Comparison of ENCODE assay signal across 7 mouse cellular contexts in genomic region chr7:25246079-25246758, GRCm38 (mm10). TPM values are rescaled to one million over a fixed set of nuclear protein-coding genes. Genes with fewer than 3 reads are reported as not detected.
A peak's percentile ranks its signal among the peaks of the same experiment; 100 is the strongest.
DNase-seq lines count a peak whose midpoint lies in the region; ATAC-seq and TF ChIP-seq lines count a peak whose summit lies in the region.

No protein-coding gene starts in this region.

- H3K36me3 ChIP-seq in thymus, adult 2 months (ENCODE audit: control insufficient read depth, insufficient read depth, low read length): no peaks in the 10 kb centered on the region
- H3K36me3 ChIP-seq in forebrain, embryonic 11.5 days (ENCODE audit: control insufficient read depth, insufficient read depth, low read length): peaks cover 12% of the 10 kb centered on the region
- H3K36me3 ChIP-seq in hindbrain, postnatal 0 days (ENCODE audit: insufficient read depth, low read length): no peaks in the 10 kb centered on the region
- no peaks in the 10 kb centered on the region for H3K36me3 ChIP-seq in midbrain, embryonic 16.5 days (ENCODE audit: control insufficient read depth, insufficient read depth, low read length)

- intact Hi-C loops in left cerebral cortex, postnatal 4 days (cut with DNase I): no loop called here

- no peak for TF ChIP-seq POLR2A in thymus, adult 2 months (IDR thresholded peaks at IDR 0.05; ENCODE audit: control insufficient read depth, extremely low read depth, insufficient read depth, low read length, poor library complexity)

- no peak for ATAC-seq in forebrain, embryonic 11.5 days (replicated peaks; ENCODE audit: low FRiP score)
- no peak for ATAC-seq in hindbrain, postnatal 0 days
- no peak for ATAC-seq in midbrain, embryonic 16.5 days

- H3K9ac ChIP-seq in forebrain, embryonic 11.5 days (ENCODE audit: low read length): no peak overlapping the region
- H3K9ac ChIP-seq in hindbrain, postnatal 0 days (replicated peaks; ENCODE audit: low read length): no peak overlapping the region
- H3K9ac ChIP-seq in midbrain, embryonic 16.5 days (ENCODE audit: low read depth, low read length): 0 out of 2 replicates have a peak overlapping the region, but pooled peaks have one; percentile 41

- H3K27me3 ChIP-seq in thymus, adult 2 months (ENCODE audit: control insufficient read depth, insufficient read depth, low read length): no peaks in the 10 kb centered on the region
- no peaks in the 10 kb centered on the region for H3K27me3 ChIP-seq in forebrain, embryonic 11.5 days (ENCODE audit: control insufficient read depth, insufficient read depth, low read length)
- H3K27me3 ChIP-seq in hindbrain, postnatal 0 days (ENCODE audit: insufficient read depth, low read length): no peaks in the 10 kb centered on the region
- H3K27me3 ChIP-seq in midbrain, embryonic 16.5 days (ENCODE audit: control insufficient read depth, insufficient read depth, low read depth, low read length): no peaks in the 10 kb centered on the region

- TF ChIP-seq CTCF in thymus, adult 2 months (IDR thresholded peaks at IDR 0.05; ENCODE audit: borderline replicate concordance, control insufficient read depth, extremely low read depth, insufficient read depth, low read length, poor library complexity): no peak
- TF ChIP-seq CTCF in hindbrain, postnatal 0 days (IDR thresholded peaks at IDR 0.05; ENCODE audit: low read depth): no peak

- H3K27ac ChIP-seq in thymus, adult 2 months (ENCODE audit: control insufficient read depth, insufficient read depth, low read length): no peak overlapping the region
- H3K27ac ChIP-seq in forebrain, embryonic 11.5 days (ENCODE audit: low read depth, low read length): no peak overlapping the region
- peak overlapping the region; percentile 87 for H3K27ac ChIP-seq in hindbrain, postnatal 0 days
- peak overlapping the region; percentile 75; the same call in 1 of the 2 replicates for H3K27ac ChIP-seq in midbrain, embryonic 16.5 days (ENCODE audit: low read length)

- H3K4me1 ChIP-seq in thymus, adult 2 months (replicated peaks; ENCODE audit: control insufficient read depth, insufficient read depth, low read length): peaks cover 34% of the 10 kb centered on the region
- peaks cover 27% of the 10 kb centered on the region for H3K4me1 ChIP-seq in forebrain, embryonic 11.5 days (replicated peaks; ENCODE audit: control insufficient read depth, insufficient read depth, low read length)
- H3K4me1 ChIP-seq in hindbrain, postnatal 0 days (ENCODE audit: insufficient read depth, low read length): peaks cover 10% of the 10 kb centered on the region
- peaks cover 43% of the 10 kb centered on the region for H3K4me1 ChIP-seq in midbrain, embryonic 16.5 days (ENCODE audit: control insufficient read depth, insufficient read depth, low read length)

- 53% methylated on average over 20 of the region's 20 CpGs for WGBS in thymus, adult 2 months
- WGBS in forebrain, embryonic 11.5 days: 86% methylated on average over 20 of the region's 20 CpGs
- 48% methylated on average over 20 of the region's 20 CpGs for WGBS in hindbrain, postnatal 0 days
- WGBS in midbrain, embryonic 16.5 days: 71% methylated on average over 20 of the region's 20 CpGs

- H3K9me3 ChIP-seq in forebrain, embryonic 11.5 days (ENCODE audit: control insufficient read depth, low read length): no peaks in the 10 kb centered on the region
- no peaks in the 10 kb centered on the region for H3K9me3 ChIP-seq in hindbrain, postnatal 0 days (ENCODE audit: low read length)
- H3K9me3 ChIP-seq in midbrain, embryonic 16.5 days (replicated peaks; ENCODE audit: control insufficient read depth, low read length, poor library complexity, severe bottlenecking): no peaks in the 10 kb centered on the region

- peak; percentile 18 for DNase-seq in thymus, postnatal 14 days
- no peak for DNase-seq in thymus, adult 2 months
- peak; percentile 53 for DNase-seq in forebrain, embryonic 11.5 days (ENCODE audit: low spot score)
- DNase-seq in hindbrain, postnatal 0 days (ENCODE audit: low spot score): peak; percentile 57
- peak; percentile 78 for DNase-seq in left cerebral cortex, postnatal 4 days
- no peak for DNase-seq in yolk sac, embryonic 10.5 days (ENCODE audit: low spot score)

- H3K4me2 ChIP-seq in forebrain, embryonic 11.5 days (ENCODE audit: low read depth, low read length, severe bottlenecking): no peak overlapping the region; the same call in 1 of the 2 replicates
- peak overlapping the region; percentile 92 for H3K4me2 ChIP-seq in hindbrain, postnatal 0 days (ENCODE audit: low read depth, low read length)
- peak overlapping the region; percentile 97 for H3K4me2 ChIP-seq in midbrain, embryonic 16.5 days (ENCODE audit: low read length)

- H3K4me3 ChIP-seq in thymus, adult 2 months (ENCODE audit: control insufficient read depth, insufficient read depth, low read length): no peak overlapping the region
- H3K4me3 ChIP-seq in forebrain, embryonic 11.5 days (ENCODE audit: low read depth, low read length): no peak overlapping the region
- 0 out of 2 replicates have a peak overlapping the region, but pooled peaks have one; percentile 7 for H3K4me3 ChIP-seq in hindbrain, postnatal 0 days (ENCODE audit: low read length)
- peak overlapping the region; percentile 2; the same call in 1 of the 2 replicates for H3K4me3 ChIP-seq in midbrain, embryonic 16.5 days (ENCODE audit: low read depth, low read length)

RNA-seq across cellular contexts. Expression of gene Erf, which starts 4.3 kb away (rescaled TPM):
- 59.4 and 60.4 TPM in 2 replicates for polyA plus RNA-seq in thymus, adult 2 months (2012; rRNA removed)
- polyA plus RNA-seq in forebrain, embryonic 11.5 days (2014; fragmentation: Nextera tagmentation; extraction: Ambion mirVana): 14.6 and 17.5 TPM in 2 replicates
- 19.0 and 20.8 TPM in 2 replicates for total RNA-seq in hindbrain, postnatal 0 days (2014; rRNA removed)
- 3.0 and 3.7 TPM in 2 replicates for polyA plus RNA-seq in hindbrain, postnatal 0 days (2015; fragmentation: Nextera tagmentation; extraction: Ambion mirVana)
- 10 to 100 TPM; 29.4 to 36.1 TPM for total RNA-seq in left cerebral cortex, postnatal 4 days (2021)
- polyA plus RNA-seq in midbrain, embryonic 16.5 days (2015; fragmentation: Nextera tagmentation; extraction: Ambion mirVana): 2.3 and 2.8 TPM in 2 replicates

RNA-seq across cellular contexts. Expression of gene Gsk3a, which starts 8.6 kb away (rescaled TPM):
- 332 and 343 TPM in 2 replicates for polyA plus RNA-seq in thymus, adult 2 months (2012; rRNA removed)
- 14.0 and 16.6 TPM in 2 replicates for polyA plus RNA-seq in forebrain, embryonic 11.5 days (2014; fragmentation: Nextera tagmentation; extraction: Ambion mirVana)
- total RNA-seq in hindbrain, postnatal 0 days (2014; rRNA removed): 151 and 160 TPM in 2 replicates
- polyA plus RNA-seq in hindbrain, postnatal 0 days (2015; fragmentation: Nextera tagmentation; extraction: Ambion mirVana): 17.5 and 19.8 TPM in 2 replicates
- 100 to 1,000 TPM; 195 to 197 TPM for total RNA-seq in left cerebral cortex, postnatal 4 days (2021)
- 16.2 and 17.8 TPM in 2 replicates for polyA plus RNA-seq in midbrain, embryonic 16.5 days (2015; fragmentation: Nextera tagmentation; extraction: Ambion mirVana)

RNA-seq across cellular contexts. Expression of gene Cic, which starts 21.3 kb away (rescaled TPM):
- 270 and 297 TPM in 2 replicates for polyA plus RNA-seq in thymus, adult 2 months (2012; rRNA removed)
- 40.3 and 44.2 TPM in 2 replicates for polyA plus RNA-seq in forebrain, embryonic 11.5 days (2014; fragmentation: Nextera tagmentation; extraction: Ambion mirVana)
- 153 and 155 TPM in 2 replicates for total RNA-seq in hindbrain, postnatal 0 days (2014; rRNA removed)
- polyA plus RNA-seq in hindbrain, postnatal 0 days (2015; fragmentation: Nextera tagmentation; extraction: Ambion mirVana): 28.2 and 30.6 TPM in 2 replicates
- total RNA-seq in left cerebral cortex, postnatal 4 days (2021): 100 to 1,000 TPM; 324 to 333 TPM
- 33.8 and 38.8 TPM in 2 replicates for polyA plus RNA-seq in midbrain, embryonic 16.5 days (2015; fragmentation: Nextera tagmentation; extraction: Ambion mirVana)

RNA-seq across cellular contexts. Expression of gene Zfp526, which starts 25.0 kb away (rescaled TPM):
- 38.2 and 46.5 TPM in 2 replicates for polyA plus RNA-seq in thymus, adult 2 months (2012; rRNA removed)
- polyA plus RNA-seq in forebrain, embryonic 11.5 days (2014; fragmentation: Nextera tagmentation; extraction: Ambion mirVana): 3.5 and 3.8 TPM in 2 replicates
- 9.6 and 10.1 TPM in 2 replicates for total RNA-seq in hindbrain, postnatal 0 days (2014; rRNA removed)
- polyA plus RNA-seq in hindbrain, postnatal 0 days (2015; fragmentation: Nextera tagmentation; extraction: Ambion mirVana): 0.66 and 0.85 TPM in 2 replicates
- 1 to 10 TPM; 6.5 to 7.8 TPM for total RNA-seq in left cerebral cortex, postnatal 4 days (2021)
- 1.7 TPM in 2 replicates for polyA plus RNA-seq in midbrain, embryonic 16.5 days (2015; fragmentation: Nextera tagmentation; extraction: Ambion mirVana)

RNA-seq across cellular contexts. Expression of gene Dedd2, which starts 25.8 kb away (rescaled TPM):
- polyA plus RNA-seq in thymus, adult 2 months (2012; rRNA removed): 93.6 and 102 TPM in 2 replicates
- 11.2 TPM in 2 replicates for polyA plus RNA-seq in forebrain, embryonic 11.5 days (2014; fragmentation: Nextera tagmentation; extraction: Ambion mirVana)
- 22.5 and 31.7 TPM in 2 replicates for total RNA-seq in hindbrain, postnatal 0 days (2014; rRNA removed)
- 19.8 and 20.2 TPM in 2 replicates for polyA plus RNA-seq in hindbrain, postnatal 0 days (2015; fragmentation: Nextera tagmentation; extraction: Ambion mirVana)
- 10 to 100 TPM; 15.1 to 16.8 TPM for total RNA-seq in left cerebral cortex, postnatal 4 days (2021)
- polyA plus RNA-seq in midbrain, embryonic 16.5 days (2015; fragmentation: Nextera tagmentation; extraction: Ambion mirVana): 14.1 and 14.6 TPM in 2 replicates

Comparison
In these comparisons a context has a peak if more than half of its experiments do, and no peak if none do; other contexts are left out.
1. DNase-seq: peak in thymus, postnatal 14 days (single experiment), forebrain, embryonic 11.5 days (single experiment), hindbrain, postnatal 0 days (single experiment) and left cerebral cortex, postnatal 4 days (single experiment); none in thymus, adult 2 months (single experiment) and yolk sac, embryonic 10.5 days (single experiment).
2. H3K27ac ChIP-seq: peak in hindbrain, postnatal 0 days (single experiment) and midbrain, embryonic 16.5 days (single experiment); none in thymus, adult 2 months (single experiment) and forebrain, embryonic 11.5 days (single experiment).
3. H3K4me3 ChIP-seq: peak in hindbrain, postnatal 0 days (single experiment) and midbrain, embryonic 16.5 days (single experiment); none in thymus, adult 2 months (single experiment) and forebrain, embryonic 11.5 days (single experiment).
4. RNA of gene Gsk3a, which starts 8.6 kb away (polyA plus RNA-seq): 332 to 343 TPM in thymus, adult 2 months; 17.5 to 19.8 TPM in hindbrain, postnatal 0 days, 16.2 to 17.8 TPM in midbrain, embryonic 16.5 days and 14.0 to 16.6 TPM in forebrain, embryonic 11.5 days; every median in the first group is over 10 times any median in the second.